Mouse (Mus musculus) cerebellum, postnatal 10 days (tissue): ENCODE measurements around the gene Cnr1.

Experiments
- DNase-seq, 2 experiments: peaks; one replicate each; pipeline ENCODE4 v3.0.0; 2021; ENCODE audit warnings: mixed read lengths in 2 of 2

Cnr1 gene

DNA sequence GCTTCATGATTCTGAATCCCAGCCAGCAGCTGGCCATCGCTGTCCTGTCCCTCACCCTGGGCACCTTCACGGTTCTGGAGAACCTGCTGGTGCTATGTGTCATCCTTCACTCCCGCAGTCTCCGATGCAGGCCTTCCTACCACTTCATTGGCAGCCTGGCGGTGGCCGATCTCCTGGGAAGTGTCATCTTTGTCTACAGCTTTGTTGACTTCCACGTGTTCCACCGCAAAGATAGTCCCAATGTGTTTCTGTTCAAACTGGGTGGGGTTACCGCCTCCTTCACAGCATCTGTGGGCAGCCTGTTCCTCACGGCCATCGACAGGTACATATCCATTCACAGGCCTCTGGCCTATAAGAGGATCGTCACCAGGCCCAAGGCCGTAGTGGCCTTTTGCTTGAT is 19.5 kb downstream of the Cnr1 start:
- DNase-seq: no peak

DNA sequence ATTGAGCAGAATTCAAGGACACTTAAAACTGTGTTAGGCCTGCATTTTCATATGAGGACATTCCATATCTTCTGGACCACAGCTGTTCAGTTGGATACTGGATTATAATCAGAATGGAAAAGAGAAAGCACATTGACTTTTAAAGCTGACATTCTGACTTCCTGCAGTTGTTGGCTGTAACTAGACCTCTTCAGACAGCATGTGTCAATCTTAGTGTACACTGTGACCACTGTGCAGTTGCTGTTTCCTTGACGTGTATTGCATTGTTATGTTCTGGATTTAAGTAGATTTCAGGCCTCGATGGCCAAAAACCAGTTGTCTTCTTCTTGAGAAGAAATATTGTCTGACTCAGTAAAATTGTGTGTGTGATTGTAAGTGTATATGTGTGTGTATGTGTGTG is 21.3 kb downstream of the Cnr1 start:
- no peak for DNase-seq

DNA sequence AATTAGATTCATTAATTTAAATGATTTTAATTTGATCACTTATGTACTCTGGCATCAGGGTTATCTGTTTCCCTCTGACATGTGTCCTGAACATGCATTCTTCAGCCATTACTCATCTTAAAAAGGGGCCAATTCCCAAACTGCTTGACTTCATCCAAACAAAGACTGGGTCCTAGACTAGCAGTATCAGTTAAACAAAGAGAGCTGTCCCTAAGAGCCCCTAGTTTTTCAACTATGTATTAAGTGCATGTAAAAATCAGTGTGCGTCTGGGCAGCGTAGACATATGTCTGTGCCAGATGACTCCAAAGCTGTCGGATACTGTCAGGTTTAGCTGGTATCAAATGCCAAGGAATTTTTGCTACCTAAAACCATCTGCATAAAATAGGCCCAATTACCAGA is 23.2 kb downstream of the Cnr1 start:
- no peak for DNase-seq

DNA sequence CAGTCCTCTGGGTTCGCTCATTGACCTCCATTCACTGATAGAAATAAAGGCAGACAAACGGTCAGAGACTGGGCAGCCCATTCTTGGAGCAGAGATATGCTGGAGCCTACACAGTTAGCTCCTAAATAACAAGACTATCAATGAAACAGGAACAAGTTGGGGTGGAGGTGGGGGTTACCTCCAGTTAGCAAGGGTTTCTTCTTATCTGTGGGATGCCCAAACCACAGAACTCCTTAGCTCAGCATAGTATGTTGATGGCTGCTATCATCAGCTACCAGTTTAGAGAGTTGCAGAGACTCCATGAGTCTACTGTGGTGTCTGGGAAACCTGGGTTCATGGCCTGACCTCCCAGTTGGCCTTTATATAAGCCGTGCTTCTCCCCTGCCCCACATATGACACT is 33.0 kb downstream of the Cnr1 start:
- DNase-seq: no peak

DNA sequence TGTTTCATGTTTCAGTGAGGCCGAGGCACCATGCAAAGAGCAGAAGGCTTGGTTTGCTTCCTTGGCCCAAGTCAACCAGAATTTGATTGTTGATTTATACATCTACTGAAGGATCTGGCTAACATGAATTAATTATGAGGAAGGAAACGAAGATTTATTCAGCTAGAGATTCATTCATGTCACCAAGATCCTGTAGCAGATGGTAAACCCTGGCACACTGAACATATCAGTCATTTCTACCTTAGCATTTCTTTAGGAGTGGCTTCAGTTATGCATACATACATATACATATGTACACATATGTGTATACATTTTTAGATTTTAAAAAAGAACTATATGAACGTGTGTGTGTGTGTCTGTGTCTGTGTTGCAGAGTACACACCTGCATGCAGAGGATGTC is 34.1 kb downstream of the Cnr1 start:
- DNase-seq: no peak

DNA sequence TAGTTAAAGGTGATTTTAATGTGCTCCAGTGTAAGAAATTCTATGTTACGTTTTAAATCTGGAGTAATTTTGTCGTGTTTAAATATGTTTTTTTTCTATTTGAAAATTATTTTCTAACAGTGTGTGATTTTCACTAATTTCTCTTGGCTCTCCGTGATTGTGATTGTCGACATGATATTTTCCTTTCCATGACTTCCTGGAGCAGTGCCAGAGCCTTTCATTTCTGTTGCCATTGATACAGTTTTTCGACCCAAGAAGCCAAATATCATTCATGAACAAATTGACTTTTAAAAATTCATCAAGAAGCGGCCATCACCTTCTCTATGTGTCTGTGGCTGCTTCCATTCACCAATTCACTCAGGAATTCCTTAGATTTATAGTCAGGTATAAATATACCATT is 35.4 kb downstream of the Cnr1 start:
- DNase-seq: peak; percentile 53 to 61

DNA sequence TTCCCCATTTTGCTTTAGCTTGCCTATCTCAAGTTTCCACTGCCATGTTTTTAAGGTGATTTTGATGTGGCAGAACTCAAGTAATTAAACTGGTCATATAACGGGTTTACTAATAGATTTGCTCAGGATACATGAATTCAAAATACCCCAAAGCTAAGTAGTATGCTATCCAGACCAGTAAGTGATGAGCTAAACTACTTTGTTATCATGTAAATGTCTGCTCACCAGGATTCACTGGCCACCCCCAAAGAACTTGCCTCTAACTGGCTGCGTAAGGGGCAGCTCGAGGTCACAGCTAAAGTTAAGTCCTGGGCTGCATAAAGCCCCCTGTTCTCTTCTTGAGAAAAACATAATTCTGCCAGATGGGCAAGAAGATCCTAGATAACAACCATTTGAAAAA is 46.3 kb downstream of the Cnr1 start:
- no peak for DNase-seq

DNA sequence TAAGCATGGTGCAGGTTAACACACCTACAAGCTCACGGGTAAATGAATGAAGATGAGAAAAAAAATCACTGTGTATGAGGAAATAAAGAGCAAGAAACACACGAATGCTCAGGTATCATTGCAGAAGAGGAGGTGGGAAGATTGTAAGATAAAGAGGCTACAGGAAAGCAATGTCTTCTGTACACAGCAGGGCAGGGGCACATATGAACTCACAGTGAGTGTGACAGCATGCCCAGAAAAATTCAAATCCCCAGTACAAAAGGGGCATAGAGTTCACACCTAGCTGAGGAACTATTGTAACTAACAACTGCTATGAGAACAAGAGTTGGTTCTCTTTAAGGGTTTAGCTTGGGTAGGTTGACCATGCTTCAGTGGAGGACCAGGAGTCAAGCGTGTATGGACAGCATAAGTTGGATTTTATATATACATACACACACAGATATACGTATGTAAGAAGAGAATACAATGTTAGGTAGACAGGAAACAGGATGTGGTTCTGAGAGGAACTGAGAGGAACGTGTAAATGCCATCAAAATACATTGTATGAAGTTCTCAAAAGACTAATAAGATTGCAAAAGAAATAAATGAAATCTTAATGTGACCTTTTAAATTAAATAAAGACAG is 64.2 kb downstream of the Cnr1 start:
- no peak for DNase-seq

DNA sequence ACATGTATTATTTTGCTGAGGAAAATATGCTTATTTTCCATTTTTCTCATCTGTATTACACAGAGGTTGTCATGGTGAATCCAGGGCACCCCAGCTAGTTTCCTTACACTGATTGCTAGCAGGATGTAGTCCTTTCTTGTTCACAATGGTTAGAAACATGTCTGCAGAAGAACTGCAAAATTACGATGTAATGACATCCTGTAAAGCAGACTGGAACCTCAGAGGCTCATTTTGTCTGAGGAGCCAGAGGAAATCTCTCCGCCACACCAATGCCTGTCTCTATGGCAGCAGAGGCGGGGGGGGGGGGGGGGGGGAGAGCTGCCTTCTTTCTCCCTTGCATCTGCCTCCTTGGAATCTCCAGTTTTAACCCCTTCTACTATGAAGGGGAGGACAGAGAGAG is 68.3 kb downstream of the Cnr1 start:
- no peak for DNase-seq

DNA sequence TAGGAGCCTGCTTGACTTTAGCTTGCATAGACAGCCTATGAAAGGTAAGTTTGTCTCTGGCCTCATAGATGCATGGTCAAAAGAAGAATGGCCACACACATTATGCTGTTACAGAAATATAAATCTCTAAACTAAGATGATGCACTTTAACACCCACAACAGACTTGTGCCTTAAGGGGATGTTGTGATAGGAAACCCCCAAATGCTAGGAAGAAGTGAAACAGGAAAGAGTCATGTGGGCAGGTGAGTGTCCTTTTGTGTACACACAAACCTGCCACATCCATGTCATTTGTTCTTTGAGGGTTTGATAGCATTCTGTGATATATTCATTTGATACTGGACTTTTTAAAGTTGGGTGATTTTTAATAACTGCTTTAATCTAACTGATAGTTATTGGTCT is 72.0 kb downstream of the Cnr1 start:
- no peak for DNase-seq
